Mouse (Mus musculus) cerebellum, postnatal 10 days (tissue): ENCODE data around the gene Itgb5.

ENCODE experiments used
- DNase-seq, 2 experiments: peaks; one replicate each; pipeline ENCODE4 v3.0.0; 2021; ENCODE audit warnings: mixed read lengths in 2 of 2

The Itgb5 gene

GRCm38 (mm10) chr16:33995496-33995895, 166.0 kb downstream of the Itgb5 start:
- DNase-seq: peak; percentile 30 to 33

GRCm38 (mm10) chr16:33996030-33996429, 166.6 kb downstream of the Itgb5 start:
- peak; percentile 79 to 85 for DNase-seq

- DNase-seq: peak; percentile 79 to 82
Observed at GRCm38 (mm10) chr16:33998011-33998410, 168.5 kb downstream of the Itgb5 start.
